Mouse (Mus musculus) brain, embryonic 14.5 days (tissue): ENCODE data around the gene Cux1.
A peak's percentile ranks its signal among the peaks of the same experiment; 100 is the strongest.

Experiments
- CTCF ChIP-seq: fragments of 200-500 bp; IDR thresholded peaks from 2 replicates; pipeline ENCODE4 v1.5.1; 2012; ENCODE audit warnings: inconsistent platforms, mild to moderate bottlenecking, moderate library complexity, borderline replicate concordance; ENCODE audit not compliant: insufficient read depth, insufficient read length; ENCODE audit errors: extremely low read depth
- POLR2A ChIP-seq: fragments of 200-500 bp; IDR thresholded peaks from 2 replicates; pipeline ENCODE4 v1.6.1; 2012; ENCODE audit warnings: mild to moderate bottlenecking, inconsistent platforms, borderline replicate concordance; ENCODE audit not compliant: poor library complexity, insufficient read depth, insufficient read length, severe bottlenecking; ENCODE audit errors: extremely low read depth

DNA sequence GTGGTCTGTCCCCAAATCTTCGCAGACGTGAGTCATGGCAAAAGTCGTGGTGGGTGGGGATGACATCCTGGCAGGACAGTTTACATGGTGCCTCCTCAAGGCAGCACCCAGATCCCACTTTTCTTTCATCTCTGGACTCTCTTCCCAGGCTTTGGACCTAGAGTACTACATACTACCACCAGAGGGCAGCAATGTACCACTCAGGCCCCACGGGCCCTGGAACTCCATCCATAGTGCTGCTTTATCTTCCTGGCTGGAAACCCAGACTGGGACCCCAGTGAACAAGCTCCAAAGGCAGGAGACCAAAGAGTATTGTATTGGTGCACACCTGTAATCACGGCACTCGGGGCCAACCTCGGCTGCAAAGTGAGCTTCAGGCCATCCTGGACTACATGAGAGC lies 365.5 kb downstream of the Cux1 start:
- TF ChIP-seq CTCF (peak; percentile 90), POLR2A (no peak)
